Mouse (Mus musculus): ENCODE measurements at regions not wholly inside any gene's neighbourhood (a gene's known extent, or its start where the extent isn't known, plus 50 kb on each side); places are given as distances from the start of the nearest gene placed in this dataset.
A peak's percentile ranks its signal among the peaks of the same experiment; 100 is the strongest.

- Histone ChIP-seq H3K27me3 (ENCODE audit: insufficient read depth, low read length) (no peaks in the 10 kb centered on the region), H3K9me3 (ENCODE audit: low read length) (no peaks in the 10 kb centered on the region), H3K27ac (ENCODE audit: low read depth, low read length) (no peak overlapping the region), H3K4me2 (ENCODE audit: low read depth, low read length, poor library complexity, severe bottlenecking) (no peak overlapping the region), H3K4me3 (ENCODE audit: low read depth, low read length) (no peak overlapping the region), H3K36me3 (ENCODE audit: insufficient read depth, low read length) (no peaks in the 10 kb centered on the region), H3K9ac (replicated peaks; ENCODE audit: low read length, poor library complexity, severe bottlenecking) (no peak overlapping the region), H3K4me1 (ENCODE audit: insufficient read depth, low read length) (no peaks in the 10 kb centered on the region)
- WGBS: 71% methylated on average over 14 of the region's 14 CpGs
- DNase-seq (ENCODE audit: low spot score): peak; percentile 59
- TF ChIP-seq CTCF (IDR thresholded peaks at IDR 0.05): no peak
- no peak for ATAC-seq (ENCODE audit: low FRiP score)
Measured at GRCm38 (mm10) chr10:111665834-111666233, 159.7 kb downstream of the Phlda1 start.

DNA sequence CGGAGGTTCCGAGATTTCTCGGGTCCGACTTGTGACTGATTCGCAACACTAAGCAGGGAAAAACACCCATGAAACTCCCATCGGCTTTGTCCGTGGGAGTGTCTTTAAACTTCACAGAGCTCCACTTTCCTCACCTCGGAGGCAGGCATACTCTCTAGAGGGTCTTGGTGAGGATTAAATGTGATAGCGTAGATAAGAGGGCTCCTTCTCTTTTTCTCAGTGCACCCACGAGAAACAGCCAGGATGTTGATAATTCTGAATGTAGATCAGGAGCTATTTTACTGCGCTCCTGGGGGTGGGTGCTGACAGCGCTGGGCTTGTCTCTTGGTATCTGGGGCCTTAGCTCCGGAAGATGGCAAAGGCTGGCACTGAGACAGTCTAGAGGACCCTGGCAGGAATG is 160.9 kb downstream of the Phlda1 start:
- TF ChIP-seq CTCF (IDR thresholded peaks at IDR 0.05): no peak
- no peak for DNase-seq (ENCODE audit: low spot score)
- Histone ChIP-seq H3K9ac (replicated peaks; ENCODE audit: low read length, poor library complexity, severe bottlenecking) (no peak overlapping the region), H3K4me1 (ENCODE audit: insufficient read depth, low read length) (no peaks in the 10 kb centered on the region), H3K27me3 (ENCODE audit: insufficient read depth, low read length) (no peaks in the 10 kb centered on the region), H3K36me3 (ENCODE audit: insufficient read depth, low read length) (no peaks in the 10 kb centered on the region), H3K27ac (ENCODE audit: low read depth, low read length) (no peak overlapping the region), H3K4me2 (ENCODE audit: low read depth, low read length, poor library complexity, severe bottlenecking) (no peak overlapping the region), H3K4me3 (ENCODE audit: low read depth, low read length) (no peak overlapping the region), H3K9me3 (ENCODE audit: low read length) (no peaks in the 10 kb centered on the region)
- 83% methylated on average over 13 of the region's 13 CpGs for WGBS
- ATAC-seq (ENCODE audit: low FRiP score): no peak

DNA sequence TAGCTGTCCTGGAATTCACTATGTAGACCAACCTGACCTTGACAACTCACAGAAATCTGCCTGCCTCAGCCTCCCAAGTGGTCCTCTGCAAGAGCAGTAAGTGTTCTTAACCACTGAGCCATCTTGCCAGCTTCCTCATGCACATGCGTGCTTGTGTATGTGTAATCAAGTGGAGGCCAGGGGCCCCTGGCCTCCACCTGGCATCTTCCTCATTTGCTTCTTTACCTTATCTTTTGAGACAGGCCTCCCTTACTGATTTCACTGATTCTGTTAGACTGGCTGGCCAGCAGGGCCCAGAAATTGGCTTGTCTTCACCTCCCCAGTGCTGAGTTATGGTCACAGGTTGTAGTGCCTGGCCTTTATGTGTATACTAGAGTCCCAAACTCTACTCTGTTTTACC is 162.6 kb downstream of the Phlda1 start:
- H3K4me3 ChIP-seq (ENCODE audit: low read depth, low read length): no peak overlapping the region
- no peaks in the 10 kb centered on the region for H3K4me1 ChIP-seq (ENCODE audit: insufficient read depth, low read length)
- ATAC-seq (ENCODE audit: low FRiP score): no peak
- WGBS: 91% methylated on average over 1 of the region's 1 CpGs
- no peak overlapping the region for H3K4me2 ChIP-seq (ENCODE audit: low read depth, low read length, poor library complexity, severe bottlenecking)
- no peaks in the 10 kb centered on the region for H3K27me3 ChIP-seq (ENCODE audit: insufficient read depth, low read length)
- no peaks in the 10 kb centered on the region for H3K9me3 ChIP-seq (ENCODE audit: low read length)
- no peak overlapping the region for H3K9ac ChIP-seq (replicated peaks; ENCODE audit: low read length, poor library complexity, severe bottlenecking)
- H3K27ac ChIP-seq (ENCODE audit: low read depth, low read length): no peak overlapping the region
- no peak for TF ChIP-seq CTCF (IDR thresholded peaks at IDR 0.05)
- no peaks in the 10 kb centered on the region for H3K36me3 ChIP-seq (ENCODE audit: insufficient read depth, low read length)
- DNase-seq (ENCODE audit: low spot score): no peak

GRCm38 (mm10) chr10:111669658-111670057 is 163.6 kb downstream of the Phlda1 start:
- Histone ChIP-seq H3K4me2 (ENCODE audit: low read depth, low read length, poor library complexity, severe bottlenecking) (no peak overlapping the region), H3K27me3 (ENCODE audit: insufficient read depth, low read length) (no peaks in the 10 kb centered on the region), H3K27ac (ENCODE audit: low read depth, low read length) (no peak overlapping the region), H3K9me3 (ENCODE audit: low read length) (no peaks in the 10 kb centered on the region), H3K36me3 (ENCODE audit: insufficient read depth, low read length) (no peaks in the 10 kb centered on the region), H3K4me1 (ENCODE audit: insufficient read depth, low read length) (no peaks in the 10 kb centered on the region), H3K4me3 (ENCODE audit: low read depth, low read length) (no peak overlapping the region), H3K9ac (replicated peaks; ENCODE audit: low read length, poor library complexity, severe bottlenecking) (no peak overlapping the region)
- 69% methylated on average over 6 of the region's 6 CpGs for WGBS
- no peak for ATAC-seq (ENCODE audit: low FRiP score)
- DNase-seq (ENCODE audit: low spot score): peak; percentile 51
- TF ChIP-seq CTCF (IDR thresholded peaks at IDR 0.05): no peak

GRCm38 (mm10) chr10:111670666-111671065 is 164.6 kb downstream of the Phlda1 start:
- ATAC-seq (ENCODE audit: low FRiP score) (peak; percentile 21; the same call in 1 of the 2 replicates), DNase-seq (ENCODE audit: low spot score) (no peak)
- WGBS: 92% methylated on average over 14 of the region's 14 CpGs
- H3K4me2 ChIP-seq (ENCODE audit: low read depth, low read length, poor library complexity, severe bottlenecking): no peak overlapping the region
- H3K36me3 ChIP-seq (ENCODE audit: insufficient read depth, low read length): no peaks in the 10 kb centered on the region
- H3K27me3 ChIP-seq (ENCODE audit: insufficient read depth, low read length): no peaks in the 10 kb centered on the region
- no peaks in the 10 kb centered on the region for H3K4me1 ChIP-seq (ENCODE audit: insufficient read depth, low read length)
- no peak overlapping the region for H3K4me3 ChIP-seq (ENCODE audit: low read depth, low read length)
- no peak for TF ChIP-seq CTCF (IDR thresholded peaks at IDR 0.05)
- no peak overlapping the region for H3K27ac ChIP-seq (ENCODE audit: low read depth, low read length)
- no peaks in the 10 kb centered on the region for H3K9me3 ChIP-seq (ENCODE audit: low read length)
- no peak overlapping the region for H3K9ac ChIP-seq (replicated peaks; ENCODE audit: low read length, poor library complexity, severe bottlenecking)

GRCm38 (mm10) chr10:111672454-111673316 is 166.6 kb downstream of the Phlda1 start:
- WGBS: 58% methylated on average over 12 of the region's 12 CpGs
- ATAC-seq (ENCODE audit: low FRiP score): no peak
- no peak for DNase-seq (ENCODE audit: low spot score)

More at GRCm38 (mm10) chr10:111672454-111673316, 166.6 kb downstream of the Phlda1 start:
- H3K4me3 ChIP-seq (ENCODE audit: low read depth, low read length): no peak overlapping the region
- no peak for TF ChIP-seq CTCF (IDR thresholded peaks at IDR 0.05)
- no peak overlapping the region for H3K9ac ChIP-seq (replicated peaks; ENCODE audit: low read length, poor library complexity, severe bottlenecking)
- H3K4me2 ChIP-seq (ENCODE audit: low read depth, low read length, poor library complexity, severe bottlenecking): no peak overlapping the region
- no peaks in the 10 kb centered on the region for H3K27me3 ChIP-seq (ENCODE audit: insufficient read depth, low read length)
- no peaks in the 10 kb centered on the region for H3K36me3 ChIP-seq (ENCODE audit: insufficient read depth, low read length)
- no peaks in the 10 kb centered on the region for H3K4me1 ChIP-seq (ENCODE audit: insufficient read depth, low read length)
- no peak overlapping the region for H3K27ac ChIP-seq (ENCODE audit: low read depth, low read length)
- H3K9me3 ChIP-seq (ENCODE audit: low read length): no peaks in the 10 kb centered on the region
